9 mouse cellular contexts compared by ENCODE assay signal in the genomic region with DNA sequence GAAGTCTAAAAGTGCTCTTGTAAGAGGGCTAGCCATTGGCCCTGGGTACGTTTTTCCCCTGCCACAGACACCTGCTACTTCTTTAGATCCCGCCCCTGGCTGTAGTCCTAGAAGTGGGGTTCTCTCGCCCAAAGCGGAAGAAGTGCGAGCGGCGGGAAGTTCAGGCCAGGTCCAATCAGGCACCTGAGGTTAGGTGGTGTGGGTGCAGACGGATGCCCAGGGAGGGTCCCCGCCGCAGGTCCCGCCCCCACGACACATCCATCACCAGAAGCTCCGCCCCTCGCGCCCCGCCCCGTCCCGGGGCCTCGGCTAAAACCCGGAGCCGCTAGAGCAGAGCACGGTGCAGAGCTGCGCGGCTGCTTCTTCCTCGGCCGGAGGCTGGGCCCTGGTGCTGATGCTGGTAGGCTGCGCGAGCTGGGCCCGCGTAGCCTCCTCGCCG. TPM values are rescaled to one million over a fixed set of nuclear protein-coding genes. Genes with fewer than 3 reads are reported as not detected.
DNase-seq lines count a peak whose midpoint lies in the region; ATAC-seq lines count a peak whose summit lies in the region.
"Had no signal": no experiment of that assay in that cellular context is flagged by ENCODE, and none has a peak within 500 bp of the region (broad histone marks: within the 10 kb centered on the region; RNA-seq: fewer than 3 reads in every experiment).

Gene Slain1, plus strand, starts transcription at position 333 of the 439 bp plus-strand sequence.

- H3K27ac ChIP-seq in intestine, embryonic 15.5 days: peak within 1 kb of the TSS; percentile 82

- under 1% methylated on average over 32 of the region's 32 CpGs for WGBS in intestine, embryonic 15.5 days

- peak within 1 kb of the TSS; percentile 60 for H3K9ac ChIP-seq in intestine, embryonic 15.5 days

- DNase-seq in WW6 (ENCODE audit: low read depth, low spot score): peak; percentile 74
- peak; percentile 98 to 99 for DNase-seq in cerebellum, postnatal 10 days
- peak; percentile 90 for DNase-seq in frontal cortex, postnatal 36 days (ENCODE audit: low spot score in 2 of 2)
- peak; percentile 85 to 91 for DNase-seq in left cerebral cortex, postnatal 10 days (ENCODE audit: extremely low spot score in 1 of 2, low spot score in 2 of 2)
- peak; percentile 95 for DNase-seq in right cerebral cortex, postnatal 10 days (ENCODE audit: low spot score in 2 of 2)
- peak; percentile 14 for DNase-seq in urinary bladder, postnatal 10 days (ENCODE audit: low spot score)

- intact Hi-C loops in left cerebral cortex, postnatal 10 days (cut with DNase I): loop anchor here (5.0 kb wide), 1 partner anchor 88 kb away; no protein-coding TSS in a partner anchor

- ATAC-seq in intestine, embryonic 15.5 days: peak; percentile 97
- ATAC-seq in megakaryocyte progenitor cell, adult 5-6 weeks (replicated peaks; ENCODE audit: poor library complexity): peak; percentile 82

- peak within 1 kb of the TSS; percentile 97 for H3K4me2 ChIP-seq in intestine, embryonic 15.5 days (replicated peaks)

- H3K27me3 ChIP-seq in intestine, embryonic 15.5 days (replicated peaks): peaks cover 13% of the 10 kb centered on the region

- peak within 1 kb of the TSS; percentile 78 for H3K4me3 ChIP-seq in intestine, embryonic 15.5 days (replicated peaks)
- H3K4me3 ChIP-seq: myocyte had no signal

- H3K4me1 ChIP-seq in intestine, embryonic 15.5 days (replicated peaks): peaks cover 6% of the 10 kb centered on the region; the same call in 1 of the 2 replicates

- no peaks in the 10 kb centered on the region for H3K36me3 ChIP-seq in intestine, embryonic 15.5 days

- no peaks in the 10 kb centered on the region for H3K9me3 ChIP-seq in intestine, embryonic 15.5 days

RNA-seq across cellular contexts. Expression of gene Slain1, which starts in this region (rescaled TPM):
- 2.5 and 3.3 TPM in 2 replicates for polyA plus RNA-seq in intestine, embryonic 15.5 days (2015; fragmentation: Nextera tagmentation; extraction: Ambion mirVana)
- 10 to 100 TPM; 61.2 to 63.0 TPM for total RNA-seq in left cerebral cortex, postnatal 10 days (2021)
- 9.7 and 10.0 TPM in 2 replicates for total RNA-seq in megakaryocyte progenitor cell, adult 5-6 weeks (2015)
- 6.6 and 7.2 TPM in 2 replicates for total RNA-seq in megakaryocyte progenitor cell, adult 5-6 weeks (2017)
- polyA plus RNA-seq: myocyte had no signal

Comparison
In these comparisons a context has a peak if more than half of its experiments do, and no peak if none do; other contexts are left out.
1. Peak in every context shown above with its lines: DNase-seq, ATAC-seq, H3K4me3 ChIP-seq and H3K27ac ChIP-seq.
2. RNA of gene Slain1 (total RNA-seq): 61.2 to 63.0 TPM in left cerebral cortex, postnatal 10 days; 6.6 to 10.0 TPM in megakaryocyte progenitor cell, adult 5-6 weeks; every median in the first group is over 4 times any median in the second.
3. DNase-seq: peak in every context shown above with its lines; median percentile 98 in cerebellum, postnatal 10 days; 95 in right cerebral cortex, postnatal 10 days; 90 in frontal cortex, postnatal 36 days; 88 in left cerebral cortex, postnatal 10 days; 74 in WW6; 14 in urinary bladder, postnatal 10 days.